ENCODE assay signal across 18 mouse cellular contexts in genomic region chr1:24758516-24758915, GRCm38 (mm10).
A peak's percentile ranks its signal among the peaks of the same experiment; 100 is the strongest.
DNase-seq lines count a peak whose midpoint lies in the region; ATAC-seq and TF ChIP-seq lines count a peak whose summit lies in the region.
"Had no signal": no experiment of that assay in that cellular context is flagged by ENCODE, and none has a peak within 500 bp of the region (broad histone marks: within the 10 kb centered on the region; RNA-seq: fewer than 3 reads in every experiment).

No protein-coding gene starts in this region.

- intact Hi-C loops in heart, postnatal 10 days (cut with DNase I) = no loop called here

- WGBS in liver, embryonic 11.5 days = 88% methylated on average over 8 of the region's 8 CpGs

- no peak overlapping the region for H3K4me3 ChIP-seq in layer of hippocampus, adult 2 months
- no peak overlapping the region for H3K4me3 ChIP-seq in liver, embryonic 11.5 days (ENCODE audit: low read depth, low read length)
- H3K4me3 ChIP-seq: embryonic facial prominence, embryonic 13.5 days; heart, embryonic 10.5 days; lung, embryonic 15.5 days had no signal

- no peaks in the 10 kb centered on the region for H3K4me1 ChIP-seq in liver, embryonic 11.5 days (replicated peaks; ENCODE audit: control insufficient read depth, insufficient read depth, low read length)
- H3K4me1 ChIP-seq: embryonic facial prominence, embryonic 13.5 days; heart, embryonic 10.5 days; lung, embryonic 15.5 days had no signal

- H3K9ac ChIP-seq in liver, embryonic 11.5 days (ENCODE audit: low read depth, low read length) = no peak overlapping the region
- H3K9ac ChIP-seq: embryonic facial prominence, embryonic 13.5 days; lung, embryonic 15.5 days had no signal

- no peak overlapping the region for H3K4me2 ChIP-seq in liver, embryonic 11.5 days
- H3K4me2 ChIP-seq: embryonic facial prominence, embryonic 13.5 days; lung, embryonic 15.5 days had no signal

- H3K27me3 ChIP-seq in liver, embryonic 11.5 days (replicated peaks; ENCODE audit: control insufficient read depth, insufficient read depth, low read length) = no peaks in the 10 kb centered on the region
- H3K27me3 ChIP-seq: embryonic facial prominence, embryonic 13.5 days; lung, embryonic 15.5 days had no signal

- no peak for ATAC-seq in liver, embryonic 11.5 days (replicated peaks; ENCODE audit: low FRiP score)
- ATAC-seq: forebrain, embryonic 14.5 days had no signal

- H3K9me3 ChIP-seq in liver, embryonic 11.5 days (ENCODE audit: control insufficient read depth, low read length) = no peaks in the 10 kb centered on the region
- H3K9me3 ChIP-seq: embryonic facial prominence, embryonic 13.5 days; G1E; heart, embryonic 10.5 days; lung, embryonic 15.5 days had no signal

- no peak for TF ChIP-seq CTCF in layer of hippocampus, adult 2 months (conservative IDR thresholded peaks at IDR 0.05)

- H3K36me3 ChIP-seq in liver, embryonic 11.5 days (ENCODE audit: control insufficient read depth, insufficient read depth, low read length) = peaks cover 1% of the 10 kb centered on the region; the same call in 1 of the 2 replicates
- H3K36me3 ChIP-seq: lung, embryonic 15.5 days had no signal

- peak in 1 of 2 experiments; percentile 17 for DNase-seq in layer of hippocampus, adult 2 months (ENCODE audit: low spot score in 2 of 2)
- no peak for DNase-seq in layer of hippocampus, adult 11-12 months (ENCODE audit: low spot score)
- peak; percentile 7 for DNase-seq in retina, postnatal 1 day
- no peak for DNase-seq in retina, embryonic 14.5 days (ENCODE audit: low spot score)
- peak; percentile 65 to 66 for DNase-seq in cerebellum, postnatal 25 days
- no peak for DNase-seq in heart, postnatal 10 days
- no peak for DNase-seq in liver, embryonic 11.5 days (ENCODE audit: low spot score)
- DNase-seq: adrenal gland, postnatal 14 days; gastrocnemius, postnatal 25 days; heart, postnatal 4 days; kidney, adult 18-20 months; kidney, postnatal 36 days; thymus, postnatal 4 days had no signal

- H3K27ac ChIP-seq in layer of hippocampus, adult 2 months = peak overlapping the region; percentile 36; the same call in 1 of the 2 replicates
- H3K27ac ChIP-seq in liver, embryonic 11.5 days (ENCODE audit: low read depth, low read length) = no peak overlapping the region
- H3K27ac ChIP-seq: embryonic facial prominence, embryonic 13.5 days; heart, embryonic 10.5 days; lung, embryonic 15.5 days had no signal

Comparison
In these comparisons a context has a peak if more than half of its experiments do, and no peak if none do; other contexts are left out.
1. DNase-seq: peak in retina, postnatal 1 day (single experiment) and cerebellum, postnatal 25 days (2 of 2); none in layer of hippocampus, adult 11-12 months (single experiment), retina, embryonic 14.5 days (single experiment), heart, postnatal 10 days (0 of 2) and liver, embryonic 11.5 days (single experiment).